Mouse (Mus musculus) MEL (cell line): ENCODE results near the gene Krt6a. TPM values are rescaled to one million over a fixed set of nuclear protein-coding genes. Genes with fewer than 3 reads are reported as not detected.
"Not testable (repeated sequence)": the region's sequence is repeated elsewhere in the genome, so short reads cannot be mapped to it uniquely, and the experiment has no call there.

Experiments used
- DNase-seq: peaks from one replicate; pipeline ENCODE4 v3.0.0; 2011; ENCODE audit warnings: low read depth, low spot score
- H3K27ac ChIP-seq: 2 replicates; pipeline ENCODE4 v1.5.1; 2012; ENCODE audit warnings: low read depth, mild to moderate bottlenecking, control low read depth, low read length, moderate library complexity; ENCODE audit not compliant: control insufficient read depth
- H3K27me3 ChIP-seq, 2 experiments: fragments of 150-350 bp in 1 of 2; sonication (generic) in 1 of 2; 2 replicates each; pipeline ENCODE4 v1.6.1; 2012; ENCODE audit warnings: low read length in 2 of 2, mild to moderate bottlenecking in 2 of 2, improper control_type of control experiment in 1 of 2, moderate library complexity in 1 of 2; ENCODE audit not compliant: insufficient read depth in 2 of 2, control insufficient read depth in 1 of 2
- H3K36me3 ChIP-seq, 2 experiments: 2 replicates each; pipeline ENCODE4 v1.6.1; 2012 to 2014; ENCODE audit warnings: low read length in 2 of 2, improper control_type of control experiment in 1 of 2, inconsistent platforms in 1 of 2, mild to moderate bottlenecking in 1 of 2; ENCODE audit not compliant: insufficient read depth in 2 of 2, control insufficient read depth in 1 of 2
- H3K4me1 ChIP-seq, 2 experiments: fragments of 150-350 bp in 1 of 2; sonication (generic) in 1 of 2; 2 replicates each; pipeline ENCODE4 v1.6.1; 2012; ENCODE audit warnings: low read length in 2 of 2, improper control_type of control experiment in 1 of 2, mild to moderate bottlenecking in 1 of 2; ENCODE audit not compliant: insufficient read depth in 2 of 2, control insufficient read depth in 1 of 2
- H3K4me3 ChIP-seq, 2 experiments: fragments of 150-350 bp in 1 of 2; sonication (generic) in 1 of 2; 2 replicates each; pipeline ENCODE4 v1.5.1; 2012; ENCODE audit warnings: low read depth in 2 of 2, low read length in 2 of 2, mild to moderate bottlenecking in 2 of 2, moderate library complexity in 2 of 2, control low read depth in 1 of 2, improper control_type of control experiment in 1 of 2; ENCODE audit not compliant: control insufficient read depth in 1 of 2, insufficient read depth in 1 of 2
- H3K79me2 ChIP-seq: 2 replicates; pipeline ENCODE4 v1.6.1; 2012; ENCODE audit warnings: mild to moderate bottlenecking, low read length, moderate library complexity; ENCODE audit not compliant: control insufficient read depth, poor library complexity, insufficient read depth
- H3K9ac ChIP-seq: 2 replicates; pipeline ENCODE4 v1.6.1; 2012; ENCODE audit warnings: low read depth, mild to moderate bottlenecking, control low read depth, low read length, moderate library complexity; ENCODE audit not compliant: control insufficient read depth, poor library complexity, severe bottlenecking
- H3K9me3 ChIP-seq: fragments of 150-350 bp; sonication (generic); replicated peaks from 2 replicates; pipeline ENCODE4 v1.6.1; 2012; ENCODE audit warnings: mild to moderate bottlenecking, low read length, improper control_type of control experiment, moderate library complexity; ENCODE audit not compliant: insufficient read depth
- E2F4 ChIP-seq: IDR thresholded peaks from 2 replicates; pipeline ENCODE4 v1.6.1; 2011; ENCODE audit warnings: low read depth, low read length, improper control_type of control experiment, borderline replicate concordance
- ELF1 ChIP-seq: IDR thresholded peaks from 2 replicates; pipeline ENCODE4 v1.6.1; 2014; ENCODE audit warnings: low read depth, mild to moderate bottlenecking, inconsistent platforms, low read length, improper control_type of control experiment, moderate library complexity
- GABPA ChIP-seq: IDR thresholded peaks from 2 replicates; pipeline ENCODE4 v1.6.1; 2012; ENCODE audit warnings: low read depth, mild to moderate bottlenecking, inconsistent platforms, low read length, improper control_type of control experiment, moderate library complexity
- GATA1 ChIP-seq: IDR thresholded peaks from 2 replicates; pipeline ENCODE4 v1.6.1; 2011; ENCODE audit warnings: low read depth, low read length, improper control_type of control experiment
- HCFC1 ChIP-seq: IDR thresholded peaks from 2 replicates; pipeline ENCODE4 v1.6.1; 2012; ENCODE audit warnings: low read depth, mild to moderate bottlenecking, inconsistent platforms, low read length, improper control_type of control experiment, moderate library complexity
- KAT2A ChIP-seq: conservative IDR thresholded peaks from 2 replicates; pipeline ENCODE4 v1.6.1; 2012; ENCODE audit warnings: low read depth, low read length, improper control_type of control experiment, inconsistent platforms
- MAFK ChIP-seq: IDR thresholded peaks from 2 replicates; pipeline ENCODE4 v1.6.1; 2011; ENCODE audit warnings: low read depth, mild to moderate bottlenecking, low read length, improper control_type of control experiment, borderline replicate concordance
- MAX ChIP-seq: IDR thresholded peaks from 2 replicates; pipeline ENCODE4 v1.6.1; 2011; ENCODE audit warnings: low read length, improper control_type of control experiment
- MXI1 ChIP-seq: IDR thresholded peaks from 2 replicates; pipeline ENCODE4 v1.6.1; 2011; ENCODE audit warnings: mild to moderate bottlenecking, low read depth, low read length, improper control_type of control experiment
- MYB ChIP-seq: IDR thresholded peaks from 2 replicates; pipeline ENCODE4 v1.6.1; 2011; ENCODE audit warnings: mild to moderate bottlenecking, low read depth, low read length, improper control_type of control experiment
- MYC ChIP-seq: IDR thresholded peaks from 2 replicates; pipeline ENCODE4 v1.6.1; 2011; ENCODE audit warnings: low read depth, mild to moderate bottlenecking, low read length, improper control_type of control experiment, moderate library complexity
- NELFE ChIP-seq: IDR thresholded peaks from 2 replicates; pipeline ENCODE4 v1.6.1; 2011; ENCODE audit warnings: low read depth, low read length, improper control_type of control experiment
- NRF1 ChIP-seq: IDR thresholded peaks from 2 replicates; pipeline ENCODE4 v1.6.1; 2014; ENCODE audit warnings: low read depth, mild to moderate bottlenecking, inconsistent platforms, low read length, improper control_type of control experiment, moderate library complexity; ENCODE audit not compliant: poor library complexity, insufficient read depth, severe bottlenecking
- RAD21 ChIP-seq: IDR thresholded peaks from 2 replicates; pipeline ENCODE4 v1.6.1; 2011; ENCODE audit warnings: mild to moderate bottlenecking, low read depth, low read length, improper control_type of control experiment
- SMC3 ChIP-seq: IDR thresholded peaks from 2 replicates; pipeline ENCODE4 v1.6.1; 2011; ENCODE audit warnings: low read depth, low read length, improper control_type of control experiment
- TAL1 ChIP-seq: IDR thresholded peaks from 2 replicates; pipeline ENCODE4 v1.6.1; 2012; ENCODE audit warnings: mild to moderate bottlenecking, inconsistent platforms, low read length, moderate library complexity, mixed read lengths
- TCF12 ChIP-seq: IDR thresholded peaks from 2 replicates; pipeline ENCODE4 v1.6.1; 2014; ENCODE audit warnings: low read depth, mild to moderate bottlenecking, inconsistent platforms, low read length, improper control_type of control experiment, moderate library complexity
- UBTF ChIP-seq: IDR thresholded peaks from 2 replicates; pipeline ENCODE4 v1.6.1; 2012; ENCODE audit warnings: low read depth, mild to moderate bottlenecking, inconsistent platforms, low read length, improper control_type of control experiment, moderate library complexity, borderline replicate concordance; ENCODE audit not compliant: insufficient read depth
- USF2 ChIP-seq, 2 experiments: IDR thresholded peaks; 2 replicates each; pipeline ENCODE4 v1.6.1; 2011 to 2012; ENCODE audit warnings: improper control_type of control experiment in 2 of 2, low read length in 2 of 2, borderline replicate concordance in 1 of 2, inconsistent platforms in 1 of 2, low read depth in 1 of 2, mild to moderate bottlenecking in 1 of 2; ENCODE audit not compliant: insufficient read depth in 1 of 2
- ZC3H11A ChIP-seq: IDR thresholded peaks from 2 replicates; pipeline ENCODE4 v1.6.1; 2012; ENCODE audit warnings: low read depth, mild to moderate bottlenecking, inconsistent platforms, low read length, improper control_type of control experiment
- ZNF384 ChIP-seq: IDR thresholded peaks from 2 replicates; pipeline ENCODE4 v1.6.1; 2012; ENCODE audit warnings: low read depth, mild to moderate bottlenecking, inconsistent platforms, low read length, improper control_type of control experiment
- polyA plus RNA-seq, 2 experiments: library from polyadenylated mRNA; stranded (reverse) in 1 of 2; unstranded in 1 of 2; fragments of >175 nt in 1 of 2; fragments of >200 nt in 1 of 2; gene quantifications; 2 replicates each; pipeline versions ENCODE4 v1.2.1 to v1.2.4; 2012; ENCODE audit warnings: low replicate concordance in 2 of 2, low read depth in 1 of 2; ENCODE audit not compliant: insufficient read length in 2 of 2, insufficient read depth in 1 of 2, missing spikeins in 1 of 2
- total RNA-seq: library from RNA; depleted of rRNA; stranded (reverse); fragments of 300-350 nt; gene quantifications from 2 replicates; pipeline ENCODE4 v1.2.3, GENCODE M21; 2012

The Krt6a gene
- total and polyA plus RNA-seq, 3 experiments, result not detected

DNA sequence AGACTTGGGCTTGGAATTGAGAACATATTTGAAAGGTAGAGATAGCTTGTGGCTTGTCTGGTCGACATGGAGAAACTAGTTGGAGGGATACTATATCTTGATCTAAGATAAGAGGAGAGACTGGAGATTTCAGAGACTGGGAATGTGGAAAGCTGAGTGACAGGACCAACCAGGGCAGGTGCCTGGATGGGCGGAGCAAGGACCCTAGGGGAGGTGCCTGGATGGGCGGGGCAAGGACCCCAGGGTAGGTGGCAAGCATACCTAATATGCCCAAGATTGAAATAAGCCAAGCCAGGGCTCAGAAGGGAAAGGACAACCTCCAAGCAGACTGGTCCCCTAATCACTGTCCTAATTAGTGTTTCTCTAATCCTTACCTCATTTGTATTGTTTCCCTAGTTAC lies 5.1 kb upstream of the Krt6a start:
- Histone ChIP-seq H3K9me3 (no peaks in the 10 kb centered on the region), H3K4me1 (no peaks in the 10 kb centered on the region), H3K9ac (no peak overlapping the region), H3K27ac (no peak overlapping the region), H3K36me3 (no peaks in the 10 kb centered on the region), H3K4me3 (no peak overlapping the region), H3K27me3 (no peaks in the 10 kb centered on the region), H3K79me2 (no peaks in the 10 kb centered on the region)
- DNase-seq, result no peak
- TF ChIP-seq TAL1 (no peak), HCFC1 (no peak), MXI1 (no peak), NRF1 (no peak), MAX (no peak), ZNF384 (no peak), RAD21 (no peak), MYB (no peak), ELF1 (no peak), ZC3H11A (no peak), MYC (no peak)

DNA sequence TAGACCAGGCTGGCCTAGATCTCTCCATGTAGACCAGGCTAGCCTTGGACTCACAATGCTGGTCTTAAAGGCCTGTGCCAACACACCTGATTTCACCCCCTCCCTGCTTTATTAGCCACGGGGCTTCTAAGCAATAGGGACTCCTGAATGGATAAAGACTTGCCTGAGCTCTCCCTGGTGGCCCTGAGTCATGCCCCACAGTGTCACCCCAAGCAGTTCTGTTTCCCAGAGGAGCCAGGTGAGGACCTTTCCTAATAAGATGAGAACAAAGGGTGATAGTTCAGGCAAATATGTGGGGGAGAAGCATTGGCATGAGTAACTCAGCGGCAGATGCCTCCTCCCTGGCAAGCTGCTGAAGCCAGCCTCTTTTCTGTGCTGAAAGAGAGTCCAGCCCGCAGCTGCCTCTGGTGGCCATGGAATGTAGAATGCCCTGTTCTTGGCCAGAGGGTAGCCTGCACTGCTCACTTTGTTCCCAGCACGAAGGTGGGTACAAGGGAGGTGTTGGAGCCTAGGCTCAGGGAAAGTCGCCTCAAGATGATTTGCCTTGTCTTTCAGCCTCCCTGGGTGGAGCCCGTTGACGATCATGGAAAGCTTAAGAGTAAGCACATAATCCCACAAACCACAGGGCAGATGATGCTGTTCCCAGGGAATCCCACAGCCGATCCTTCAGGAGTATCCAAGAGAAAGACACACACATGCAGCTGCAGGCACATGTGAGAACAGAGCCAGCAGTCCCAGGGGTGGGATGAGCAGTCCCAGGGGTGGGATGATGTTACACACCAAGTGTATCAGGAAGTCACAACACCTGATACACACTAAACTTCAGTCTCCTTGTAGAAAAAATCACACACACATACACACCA lies 3.5 kb upstream of the Krt6a start:
- no peaks in the 10 kb centered on the region for H3K4me1 ChIP-seq
- no peaks in the 10 kb centered on the region for H3K79me2 ChIP-seq
- H3K9me3 ChIP-seq, result no peaks in the 10 kb centered on the region
- TF ChIP-seq USF2 (IDR thresholded peaks at IDR 0.05; ENCODE audit: borderline replicate concordance in 1 of 2, insufficient read depth in 1 of 2, low read depth in 1 of 2, low read length in 2 of 2) (no peak), SMC3 (no peak), NELFE (no peak), UBTF (no peak), E2F4 (no peak), NRF1 (no peak), MAFK (no peak), HCFC1 (no peak), MAX (no peak), TCF12 (no peak), GATA1 (no peak), KAT2A (no peak), ZNF384 (no peak), MXI1 (no peak), GABPA (no peak)
- TF ChIP-seq, all 39 proteins: peak for 0
- Histone ChIP-seq H3K9ac (no peak overlapping the region), H3K27me3 (no peaks in the 10 kb centered on the region), H3K27ac (no peak overlapping the region), H3K36me3 (no peaks in the 10 kb centered on the region), H3K4me3 (no peak overlapping the region)
- DNase-seq, result no peak

DNA sequence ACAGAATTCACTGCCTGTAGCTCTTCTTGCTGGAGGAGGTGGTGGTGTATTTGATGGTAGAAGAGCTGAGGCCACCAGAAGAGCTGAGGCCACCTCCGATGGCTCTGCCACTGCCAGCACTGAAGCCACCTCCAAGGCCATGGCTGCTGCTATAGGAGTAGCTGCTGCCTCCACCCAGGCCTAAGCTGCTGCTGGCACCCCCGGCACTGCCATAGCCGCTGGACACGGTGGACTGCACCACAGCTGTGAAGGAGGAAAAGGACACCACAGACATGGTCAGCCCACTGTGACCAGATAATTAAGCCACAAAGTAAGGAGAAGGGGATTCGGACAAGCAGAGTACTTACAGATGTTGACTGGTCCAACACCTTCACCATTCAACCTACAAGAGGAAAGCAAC lies 3.6 kb downstream of the Krt6a start:
- not testable (repeated sequence) for H3K79me2 ChIP-seq, H3K9ac ChIP-seq, H3K9me3 ChIP-seq, H3K27ac ChIP-seq, H3K4me3 ChIP-seq, DNase-seq, H3K4me1 ChIP-seq, H3K36me3 ChIP-seq, H3K27me3 ChIP-seq
